Mouse (Mus musculus) thymus, adult 2 months (tissue): Measurements from ENCODE around the gene Supt3.

ENCODE experiments used
- CTCF ChIP-seq: fragments of 200-500 bp; IDR thresholded peaks from 2 replicates; pipeline ENCODE4 v1.5.1; 2012; ENCODE audit warnings: mild to moderate bottlenecking, control low read depth, low read length, moderate library complexity, borderline replicate concordance; ENCODE audit not compliant: control insufficient read depth, poor library complexity, insufficient read depth; ENCODE audit errors: extremely low read depth
- POLR2A ChIP-seq: fragments of 200-500 bp; IDR thresholded peaks from 2 replicates; pipeline ENCODE4 v1.6.1; 2012; ENCODE audit warnings: mild to moderate bottlenecking, low read length, control low read depth, moderate library complexity; ENCODE audit not compliant: control insufficient read depth, poor library complexity, insufficient read depth; ENCODE audit errors: extremely low read depth

GRCm38 (mm10) chr17:44738121-44738637 lies 38.8 kb upstream of the Supt3 start:
- no peak for TF ChIP-seq CTCF
- no peak for TF ChIP-seq POLR2A
